Mouse (Mus musculus) liver, postnatal 0 days (tissue): Measurements from ENCODE around the gene Nog.

Source experiments
- CTCF ChIP-seq: sonication (generic); IDR thresholded peaks from 2 replicates; pipeline ENCODE4 v1.5.1; 2016; ENCODE audit warnings: antibody characterized with exemption, low read depth
- EP300 ChIP-seq: IDR thresholded peaks from 2 replicates; pipeline ENCODE4 v1.6.1; 2016; ENCODE audit warnings: antibody characterized with exemption, low read depth, mild to moderate bottlenecking

DNA sequence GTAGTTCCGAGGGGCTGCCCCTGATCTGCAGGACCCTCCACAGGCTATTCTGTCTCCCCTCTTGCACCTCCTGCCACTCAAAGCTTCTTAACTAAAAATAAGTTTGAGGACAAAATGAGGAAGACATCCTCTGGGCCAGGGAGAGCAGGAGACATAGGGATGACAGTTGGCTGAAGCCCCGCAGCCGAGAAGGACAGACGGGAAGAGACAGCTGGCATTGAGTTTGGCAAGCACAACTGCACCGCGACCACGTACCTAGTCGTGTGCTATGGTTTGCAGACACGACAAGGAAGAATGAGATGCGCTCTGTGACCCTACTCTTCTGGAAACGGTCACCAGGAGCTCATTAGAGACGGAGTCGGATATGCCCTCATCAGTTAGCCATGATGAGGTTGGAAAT lies 48.2 kb downstream of the Nog start:
- TF ChIP-seq CTCF (no peak), EP300 (no peak)
